Mouse (Mus musculus) liver, embryonic 12.5 days (tissue): ENCODE results near the gene Arhgef10l. TPM values are rescaled to one million over a fixed set of nuclear protein-coding genes. Genes with fewer than 3 reads are reported as not detected.

Source experiments
- ATAC-seq: fragments of 200-750 bp; cut with Nextera tagmentation; 2 replicates; pipeline ENCODE4 v1.8.0; 2017; ENCODE audit warnings: moderate number of reproducible peaks, mild to moderate bottlenecking, moderate library complexity
- H3K27ac ChIP-seq: fragments of 300-500 bp; sonication (generic); 2 replicates; pipeline ENCODE4 v1.5.1; 2016; ENCODE audit warnings: mild to moderate bottlenecking
- H3K27me3 ChIP-seq: fragments of 300-500 bp; sonication (generic); replicated peaks from 2 replicates; pipeline ENCODE4 v1.6.1; 2016; ENCODE audit warnings: mild to moderate bottlenecking, moderate library complexity
- H3K36me3 ChIP-seq: fragments of 300-500 bp; sonication (generic); 2 replicates; pipeline ENCODE4 v1.6.1; 2016; ENCODE audit warnings: mild to moderate bottlenecking, moderate library complexity
- H3K4me1 ChIP-seq: fragments of 300-500 bp; sonication (generic); 2 replicates; pipeline ENCODE4 v1.6.1; 2016
- H3K4me2 ChIP-seq: fragments of 300-500 bp; sonication (generic); 2 replicates; pipeline ENCODE4 v1.6.1; 2016; ENCODE audit warnings: mild to moderate bottlenecking, moderate library complexity
- H3K4me3 ChIP-seq: fragments of 300-500 bp; sonication (generic); 2 replicates; pipeline ENCODE4 v1.5.1; 2016; ENCODE audit warnings: mild to moderate bottlenecking, moderate library complexity
- H3K9ac ChIP-seq: fragments of 300-500 bp; sonication (generic); 2 replicates; pipeline ENCODE4 v1.6.1; 2016; ENCODE audit warnings: mild to moderate bottlenecking, moderate library complexity
- H3K9me3 ChIP-seq: fragments of 300-500 bp; sonication (generic); replicated peaks from 2 replicates; pipeline ENCODE4 v1.6.1; 2016; ENCODE audit warnings: mild to moderate bottlenecking, moderate library complexity
- WGBS: fragments of 180-500 bp; shearing (Covaris S2); methylation state at CpG from one replicate; pipeline ENCODE4 v1.1.7; 2016; ENCODE audit not compliant: insufficient replicate concordance; 5-methylcytosine and 5-hydroxymethylcytosine counted together
- polyA plus RNA-seq: library from polyadenylated mRNA; unstranded; fragments of >200 nt; fragmentation: Nextera tagmentation; extraction: Ambion mirVana; gene quantifications from 2 replicates; pipeline ENCODE4 v1.2.1, GENCODE M21; 2016

Gene Arhgef10l
- polyA plus RNA-seq, 1 experiment from 2014 or later = 3.5 TPM

DNA sequence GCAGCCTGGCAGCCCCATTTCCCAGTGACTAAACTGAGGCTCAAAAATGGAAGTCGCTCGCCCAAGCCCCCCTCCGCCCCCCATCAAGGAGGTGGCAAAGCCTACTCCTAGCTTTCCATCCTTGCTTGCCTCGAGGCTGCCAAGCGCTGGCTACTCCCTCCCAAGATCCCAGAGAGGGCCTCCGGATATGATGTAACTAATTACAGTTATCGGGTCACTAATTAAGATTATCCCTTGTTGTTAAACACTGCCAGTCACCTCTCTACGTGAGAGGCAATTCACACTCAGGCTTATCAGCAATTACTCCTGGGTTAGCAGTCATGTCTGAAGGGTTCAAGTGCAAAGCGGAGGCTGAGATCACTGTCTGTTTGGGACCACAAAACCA is 16.6 kb downstream of the Arhgef10l start:
- Histone ChIP-seq H3K27ac (no peak overlapping the region), H3K4me2 (peak overlapping the region; percentile 61), H3K9me3 (no peaks in the 10 kb centered on the region), H3K4me1 (0 out of 2 replicates have a peak, but pooled peaks cover 8% of the 10 kb centered on the region), H3K36me3 (no peaks in the 10 kb centered on the region), H3K27me3 (peaks cover 61% of the 10 kb centered on the region), H3K4me3 (no peak overlapping the region), H3K9ac (no peak overlapping the region)
- WGBS = 31% methylated on average over 9 of the region's 9 CpGs
- no peak for ATAC-seq

DNA sequence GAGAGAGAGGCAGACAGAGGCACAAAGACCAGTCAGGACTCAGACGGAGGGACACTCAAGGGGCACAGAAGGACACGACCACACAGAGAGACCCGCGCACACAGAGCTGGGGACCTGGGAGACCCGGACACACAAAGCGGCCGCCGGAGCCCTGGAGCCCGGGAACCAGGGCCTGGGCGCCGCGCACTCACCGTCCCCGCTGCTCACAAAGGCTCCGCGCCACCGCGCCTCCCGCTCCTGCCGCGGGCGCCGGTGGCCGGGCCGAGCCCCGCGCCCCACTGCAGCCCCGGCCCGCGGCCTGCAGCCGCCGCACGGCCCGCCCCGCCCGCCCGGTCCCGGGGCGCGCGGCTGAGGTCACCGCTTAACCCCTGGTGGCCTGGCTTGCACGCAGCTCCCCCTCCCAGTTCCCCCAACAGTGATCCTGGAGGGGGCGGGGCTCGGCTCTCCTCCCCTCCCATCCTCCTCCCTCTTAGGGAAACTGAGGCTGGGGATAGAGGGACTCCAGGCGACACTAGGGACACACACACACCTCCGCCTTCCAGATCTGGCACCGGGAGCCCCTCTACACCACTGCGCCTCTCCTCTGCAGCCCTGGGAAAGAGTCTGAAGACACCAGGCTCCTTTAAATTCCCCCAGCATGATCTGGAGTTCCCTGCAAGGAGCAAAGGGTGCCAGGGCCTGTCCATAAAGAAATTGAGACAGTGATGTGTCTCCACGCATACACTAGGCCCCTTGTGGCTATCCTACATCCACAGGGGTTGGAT is 17.2 kb downstream of the Arhgef10l start:
- Histone ChIP-seq H3K4me3 (peak overlapping the region; percentile 51), H3K9me3 (no peaks in the 10 kb centered on the region), H3K9ac (peak overlapping the region; percentile 64), H3K27me3 (peaks cover 57% of the 10 kb centered on the region), H3K4me1 (0 out of 2 replicates have a peak, but pooled peaks cover 8% of the 10 kb centered on the region), H3K4me2 (peak overlapping the region; percentile 61), H3K27ac (no peak overlapping the region), H3K36me3 (no peaks in the 10 kb centered on the region)
- 3% methylated on average over 48 of the region's 50 CpGs for WGBS
- no peak for ATAC-seq

DNA sequence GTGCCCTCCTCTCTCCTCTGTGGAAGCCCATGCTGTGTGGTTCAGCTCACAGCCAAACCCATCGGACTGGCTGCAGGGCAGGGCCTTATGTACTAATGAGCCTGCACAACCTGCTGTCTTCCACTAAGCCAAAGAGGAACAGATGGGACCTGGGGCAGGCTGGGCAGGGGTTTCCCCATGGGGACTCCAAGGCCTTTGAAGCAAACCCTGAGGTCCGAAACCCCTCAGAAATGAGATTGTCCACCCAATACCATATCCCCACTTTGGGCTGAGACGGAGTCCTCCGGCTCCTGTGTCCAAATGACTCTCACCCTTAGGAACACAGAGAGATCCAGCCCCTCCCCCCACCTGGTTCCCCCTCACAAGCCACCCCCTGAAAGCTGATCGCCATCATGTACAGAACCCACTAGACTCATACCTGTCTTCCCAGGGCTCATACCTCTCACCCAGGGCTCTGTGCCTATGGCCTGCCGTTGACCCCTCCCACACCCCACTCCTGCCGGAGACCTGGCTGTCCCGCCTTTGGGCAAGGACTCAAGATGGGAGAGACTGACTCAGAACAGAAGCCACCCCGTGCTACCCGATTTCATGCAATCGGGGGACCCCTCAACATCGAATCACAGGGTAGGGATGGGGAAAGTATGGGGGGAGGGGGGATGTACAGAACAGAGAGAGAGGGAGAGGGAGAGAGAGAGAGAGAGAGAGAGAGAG is 17.9 kb downstream of the Arhgef10l start:
- H3K9ac ChIP-seq = peak overlapping the region; percentile 64; the same call in 1 of the 2 replicates
- H3K4me3 ChIP-seq = peak overlapping the region; percentile 51
- H3K27ac ChIP-seq = no peak overlapping the region
- peak overlapping the region; percentile 61 for H3K4me2 ChIP-seq
- no peaks in the 10 kb centered on the region for H3K36me3 ChIP-seq
- ATAC-seq = no peak
- 0 out of 2 replicates have a peak, but pooled peaks cover 8% of the 10 kb centered on the region for H3K4me1 ChIP-seq
- H3K9me3 ChIP-seq = no peaks in the 10 kb centered on the region
- 19% methylated on average over 12 of the region's 12 CpGs for WGBS
- H3K27me3 ChIP-seq = peaks cover 57% of the 10 kb centered on the region

DNA sequence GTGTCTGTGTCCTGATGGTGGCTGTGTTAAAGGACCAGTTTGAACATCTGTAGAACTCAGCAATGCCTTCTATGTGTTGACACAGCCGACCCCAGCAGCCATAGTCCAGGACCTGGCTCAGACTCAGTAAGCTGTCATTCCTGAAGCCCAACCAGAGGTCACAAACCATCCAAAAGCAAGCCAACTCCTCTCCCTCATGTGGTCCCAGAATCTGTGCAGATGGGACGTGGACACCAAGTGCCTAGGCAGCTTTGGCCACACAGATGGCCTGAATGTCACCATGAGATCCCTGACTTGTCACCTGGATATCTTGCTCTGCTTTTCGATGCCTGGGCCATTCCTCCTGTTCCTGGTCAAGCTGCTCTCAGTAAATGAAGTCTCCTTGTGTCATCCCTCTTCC is 20.2 kb downstream of the Arhgef10l start:
- Histone ChIP-seq H3K36me3 (no peaks in the 10 kb centered on the region), H3K4me1 (0 out of 2 replicates have a peak, but pooled peaks cover 8% of the 10 kb centered on the region), H3K27ac (no peak overlapping the region), H3K27me3 (peaks cover 45% of the 10 kb centered on the region), H3K4me3 (no peak overlapping the region), H3K9ac (no peak overlapping the region), H3K9me3 (no peaks in the 10 kb centered on the region), H3K4me2 (no peak overlapping the region)
- 51% methylated on average over 3 of the region's 3 CpGs for WGBS
- no peak for ATAC-seq

DNA sequence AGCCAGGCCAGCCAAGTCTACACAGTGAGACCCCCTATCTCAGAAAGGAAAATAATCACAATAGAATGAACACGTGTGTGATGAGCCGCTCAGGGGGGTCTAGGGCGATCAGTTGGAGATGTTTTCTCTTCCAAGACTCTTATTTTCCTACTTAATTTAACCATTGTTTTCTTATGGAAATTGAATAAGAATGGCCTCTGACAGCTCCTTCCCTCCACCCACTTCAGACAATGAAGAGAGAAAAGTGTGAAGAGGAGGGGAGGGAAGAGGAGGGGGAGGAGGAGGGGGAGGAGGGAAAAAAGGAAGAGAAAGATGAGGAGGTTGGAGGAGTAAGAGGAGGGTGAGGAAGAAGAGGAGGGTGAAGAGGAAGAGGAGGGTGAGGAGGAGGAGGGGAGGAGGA is 21.1 kb downstream of the Arhgef10l start:
- H3K4me1 ChIP-seq = 0 out of 2 replicates have a peak, but pooled peaks cover 8% of the 10 kb centered on the region
- no peak for ATAC-seq
- no peak overlapping the region for H3K4me2 ChIP-seq
- H3K36me3 ChIP-seq = no peaks in the 10 kb centered on the region
- peaks cover 35% of the 10 kb centered on the region for H3K27me3 ChIP-seq
- WGBS = 27% methylated on average over 3 of the region's 3 CpGs
- no peak overlapping the region for H3K4me3 ChIP-seq
- H3K9me3 ChIP-seq = no peaks in the 10 kb centered on the region
- H3K9ac ChIP-seq = no peak overlapping the region
- H3K27ac ChIP-seq = no peak overlapping the region

GRCm38 (mm10) chr4:140644276-140644675 is 21.5 kb downstream of the Arhgef10l start:
- peaks cover 31% of the 10 kb centered on the region for H3K27me3 ChIP-seq
- no peak overlapping the region for H3K4me2 ChIP-seq
- no peak for ATAC-seq
- no peak overlapping the region for H3K27ac ChIP-seq
- no peak overlapping the region for H3K4me3 ChIP-seq
- no peak overlapping the region for H3K9ac ChIP-seq
- no peaks in the 10 kb centered on the region for H3K36me3 ChIP-seq
- 49% methylated on average over 6 of the region's 6 CpGs for WGBS
- 0 out of 2 replicates have a peak, but pooled peaks cover 7% of the 10 kb centered on the region for H3K4me1 ChIP-seq
- no peaks in the 10 kb centered on the region for H3K9me3 ChIP-seq

DNA sequence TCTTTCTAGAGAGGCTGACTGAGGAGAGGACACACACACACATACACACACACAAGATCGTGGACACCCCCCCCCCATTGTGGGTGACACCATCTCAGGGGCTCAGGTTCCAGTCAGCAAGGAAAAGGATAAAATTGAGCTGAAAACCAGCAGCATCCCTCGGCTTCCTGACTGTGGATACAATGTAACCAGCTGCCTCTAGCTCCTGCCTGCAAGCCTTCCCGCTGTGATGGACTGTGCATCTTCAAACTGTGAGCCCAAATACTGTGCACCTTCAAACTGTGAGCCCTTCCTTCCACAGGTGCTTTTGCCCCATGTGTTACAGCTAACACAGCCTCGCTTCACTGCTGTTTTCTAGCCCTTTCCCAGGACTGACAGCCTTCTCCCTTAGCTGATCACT is 23.4 kb downstream of the Arhgef10l start:
- WGBS = 56% methylated on average over 4 of the region's 4 CpGs
- Histone ChIP-seq H3K4me1 (no peaks in the 10 kb centered on the region), H3K36me3 (no peaks in the 10 kb centered on the region), H3K4me2 (no peak overlapping the region), H3K9me3 (no peaks in the 10 kb centered on the region), H3K27me3 (peaks cover 12% of the 10 kb centered on the region), H3K9ac (no peak overlapping the region), H3K27ac (no peak overlapping the region), H3K4me3 (no peak overlapping the region)
- ATAC-seq = no peak

- 45% methylated on average over 5 of the region's 5 CpGs for WGBS
- Histone ChIP-seq H3K9me3 (no peaks in the 10 kb centered on the region), H3K4me2 (no peak overlapping the region), H3K4me3 (no peak overlapping the region), H3K27me3 (peaks cover 3% of the 10 kb centered on the region), H3K4me1 (no peaks in the 10 kb centered on the region), H3K27ac (no peak overlapping the region), H3K36me3 (no peaks in the 10 kb centered on the region), H3K9ac (no peak overlapping the region)
- ATAC-seq = no peak
Observed at GRCm38 (mm10) chr4:140641414-140641918, 24.3 kb downstream of the Arhgef10l start.

- H3K36me3 ChIP-seq = no peaks in the 10 kb centered on the region
- no peak overlapping the region for H3K4me3 ChIP-seq
- H3K4me2 ChIP-seq = no peak overlapping the region
- peaks cover 4% of the 10 kb centered on the region; the same call in 1 of the 2 replicates for H3K4me1 ChIP-seq
- H3K9ac ChIP-seq = no peak overlapping the region
- H3K9me3 ChIP-seq = no peaks in the 10 kb centered on the region
- 62% methylated on average over 9 of the region's 9 CpGs for WGBS
- no peak for ATAC-seq
- no peak overlapping the region for H3K27ac ChIP-seq
- H3K27me3 ChIP-seq = no peaks in the 10 kb centered on the region
Observed at GRCm38 (mm10) chr4:140640668-140641067, 25.1 kb downstream of the Arhgef10l start.

- WGBS = 65% methylated on average over 8 of the region's 8 CpGs
- ATAC-seq = no peak
- Histone ChIP-seq H3K4me2 (no peak overlapping the region), H3K27me3 (no peaks in the 10 kb centered on the region), H3K36me3 (no peaks in the 10 kb centered on the region), H3K4me3 (no peak overlapping the region), H3K9ac (no peak overlapping the region), H3K27ac (no peak overlapping the region), H3K9me3 (no peaks in the 10 kb centered on the region), H3K4me1 (peaks cover 5% of the 10 kb centered on the region; the same call in 1 of the 2 replicates)
Observed at GRCm38 (mm10) chr4:140640242-140640523, 25.6 kb downstream of the Arhgef10l start.

- no peaks in the 10 kb centered on the region for H3K36me3 ChIP-seq
- WGBS = 78% methylated on average over 28 of the region's 28 CpGs
- ATAC-seq = no peak
Observed at GRCm38 (mm10) chr4:140639431-140640241, 26.2 kb downstream of the Arhgef10l start.

More at GRCm38 (mm10) chr4:140639431-140640241, 26.2 kb downstream of the Arhgef10l start:
- Histone ChIP-seq H3K4me1 (peaks cover 5% of the 10 kb centered on the region; the same call in 1 of the 2 replicates), H3K27me3 (no peaks in the 10 kb centered on the region), H3K4me2 (no peak overlapping the region), H3K9ac (no peak overlapping the region), H3K9me3 (no peaks in the 10 kb centered on the region), H3K27ac (no peak overlapping the region), H3K4me3 (no peak overlapping the region)
